Mouse (Mus musculus) CH12.LX (cell line): ENCODE measurements at regions not wholly inside any gene's neighbourhood (a gene's known extent, or its start where the extent isn't known, plus 50 kb on each side); places are given as distances from the start of the nearest gene placed in this dataset.

Experiments
- DNase-seq: peaks from one replicate; pipeline ENCODE4 v3.0.0-alpha.2; 2013; ENCODE audit errors: extremely low read depth
- H3K27ac ChIP-seq: 2 replicates; pipeline ENCODE4 v1.5.1; 2012; ENCODE audit warnings: low read depth, mild to moderate bottlenecking, control low read depth, moderate library complexity; ENCODE audit not compliant: insufficient read depth
- H3K27me3 ChIP-seq: replicated peaks from 2 replicates; pipeline ENCODE3; 2012; ENCODE audit warnings: inconsistent platforms
- H3K36me3 ChIP-seq, 2 experiments: replicated peaks in 1 of 2; 2 replicates each; pipeline versions ENCODE3 to v1.6.1; 2012; ENCODE audit warnings: inconsistent platforms in 1 of 2, low read length in 1 of 2, mild to moderate bottlenecking in 1 of 2, mixed read lengths in 1 of 2, moderate library complexity in 1 of 2; ENCODE audit not compliant: control insufficient read depth in 1 of 2, insufficient read depth in 1 of 2
- H3K4me1 ChIP-seq, 2 experiments: 2 replicates each; pipeline ENCODE4 v1.6.1; 2012; ENCODE audit warnings: inconsistent platforms in 1 of 2, moderate library complexity in 1 of 2; ENCODE audit not compliant: insufficient read depth in 2 of 2, control insufficient read depth in 1 of 2
- H3K4me2 ChIP-seq: 2 replicates; pipeline ENCODE4 v1.6.1; 2012; ENCODE audit warnings: low read depth, mild to moderate bottlenecking, control low read depth; ENCODE audit not compliant: poor library complexity, insufficient read depth, severe bottlenecking
- H3K4me3 ChIP-seq, 3 experiments: fragments of 150-350 bp in 1 of 3; sonication (generic) in 1 of 3; replicated peaks in 1 of 3; 2 replicates each; pipeline versions ENCODE3 to v1.5.1; 2011 to 2012; ENCODE audit warnings: low read depth in 2 of 3, low read length in 2 of 3, mild to moderate bottlenecking in 2 of 3, moderate library complexity in 2 of 3, control low read depth in 1 of 3, improper control_type of control experiment in 1 of 3, inconsistent platforms in 1 of 3, mixed read lengths in 1 of 3; ENCODE audit not compliant: poor library complexity in 1 of 3
- H3K79me2 ChIP-seq: replicated peaks from 2 replicates; pipeline ENCODE4 v1.6.1; 2012; ENCODE audit warnings: mild to moderate bottlenecking, moderate library complexity; ENCODE audit not compliant: control insufficient read depth, poor library complexity, insufficient read depth, severe bottlenecking; ENCODE audit errors: extremely low read depth
- H3K9ac ChIP-seq: 2 replicates; pipeline ENCODE4 v1.6.1; 2012; ENCODE audit warnings: low read depth, mild to moderate bottlenecking, control low read depth, moderate library complexity; ENCODE audit not compliant: insufficient read depth
- H3K9me3 ChIP-seq: replicated peaks from 2 replicates; pipeline ENCODE3; 2012; ENCODE audit warnings: low read length, inconsistent platforms, mixed read lengths
- CHD1 ChIP-seq: IDR thresholded peaks from 2 replicates; pipeline ENCODE4 v1.6.1; 2012; ENCODE audit warnings: low read depth, low read length, improper control_type of control experiment, inconsistent platforms
- CTCF ChIP-seq, 2 experiments: IDR thresholded peaks in 1 of 2; conservative IDR thresholded peaks in 1 of 2; 2 replicates each; pipeline ENCODE4 v1.5.1; 2011 to 2012; ENCODE audit warnings: low read depth in 2 of 2, low read length in 2 of 2, improper control_type of control experiment in 1 of 2, inconsistent platforms in 1 of 2, mild to moderate bottlenecking in 1 of 2, moderate library complexity in 1 of 2
- E2F4 ChIP-seq: IDR thresholded peaks from 2 replicates; pipeline ENCODE4 v1.6.1; 2011; ENCODE audit warnings: low read depth, low read length, improper control_type of control experiment; ENCODE audit not compliant: insufficient replicate concordance
- EP300 ChIP-seq: IDR thresholded peaks from 2 replicates; pipeline ENCODE4 v1.6.1; 2011; ENCODE audit warnings: low read length, improper control_type of control experiment
- HCFC1 ChIP-seq: IDR thresholded peaks from 2 replicates; pipeline ENCODE4 v1.6.1; 2012; ENCODE audit warnings: low read depth, mild to moderate bottlenecking, inconsistent platforms, low read length, improper control_type of control experiment
- KAT2A ChIP-seq: IDR thresholded peaks from 2 replicates; pipeline ENCODE4 v1.6.1; 2012; ENCODE audit warnings: low read length, improper control_type of control experiment, inconsistent platforms; ENCODE audit not compliant: insufficient replicate concordance
- NELFE ChIP-seq: IDR thresholded peaks from 2 replicates; pipeline ENCODE4 v1.6.1; 2011; ENCODE audit warnings: low read depth, low read length, improper control_type of control experiment
- NRF1 ChIP-seq: IDR thresholded peaks from 2 replicates; pipeline ENCODE4 v1.6.1; 2014; ENCODE audit warnings: low read depth, mild to moderate bottlenecking, inconsistent platforms, low read length, improper control_type of control experiment, moderate library complexity
- POLR2A ChIP-seq: IDR thresholded peaks from 2 replicates; pipeline ENCODE4 v1.6.1; 2011; ENCODE audit warnings: low read depth, mild to moderate bottlenecking, improper control_type of control experiment, low read length
- RCOR1 ChIP-seq: conservative IDR thresholded peaks from 2 replicates; pipeline ENCODE4 v1.6.1; 2012; ENCODE audit warnings: low read depth, mild to moderate bottlenecking, inconsistent platforms, low read length, improper control_type of control experiment
- SIN3A ChIP-seq: IDR thresholded peaks from 2 replicates; pipeline ENCODE4 v1.6.1; 2012; ENCODE audit warnings: low read length, improper control_type of control experiment, inconsistent platforms
- SMC3 ChIP-seq: IDR thresholded peaks from 2 replicates; pipeline ENCODE4 v1.6.1; 2011; ENCODE audit warnings: low read depth, low read length, improper control_type of control experiment
- TBP ChIP-seq: conservative IDR thresholded peaks from 2 replicates; pipeline ENCODE4 v1.6.1; 2011; ENCODE audit warnings: low read depth, low read length, improper control_type of control experiment
- UBTF ChIP-seq: IDR thresholded peaks from 2 replicates; pipeline ENCODE4 v1.6.1; 2012; ENCODE audit warnings: low read depth, mild to moderate bottlenecking, inconsistent platforms, low read length, improper control_type of control experiment, moderate library complexity
- USF1 ChIP-seq: IDR thresholded peaks from 2 replicates; pipeline ENCODE4 v1.6.1; 2014; ENCODE audit warnings: low read depth, mild to moderate bottlenecking, inconsistent platforms, low read length, improper control_type of control experiment
- ZNF384 ChIP-seq: IDR thresholded peaks from 2 replicates; pipeline ENCODE4 v1.6.1; 2012; ENCODE audit warnings: low read depth, low read length, improper control_type of control experiment, inconsistent platforms
- dilution Hi-C: fragments of 300-500 bp; cut with MboI; formaldehyde crosslinking; loops from 2 replicates; pipeline ENCODE4 v1.14.3; 2020; ENCODE audit warnings: low sequenced_read_pairs; ENCODE audit not compliant: extremely low pct_unique_long_range_greater_than_20kb, extremely low pct_ligation_motif_present
- in situ Hi-C: fragments of 300-500 bp; cut with MboI; formaldehyde crosslinking; loops from 3 replicates; pipeline ENCODE4 v1.14.3; 2019; ENCODE audit warnings: low sequenced_read_pairs, low pct_ligation_motif_present, low pct_unique_long_range_greater_than_20kb, mixed read lengths

DNA sequence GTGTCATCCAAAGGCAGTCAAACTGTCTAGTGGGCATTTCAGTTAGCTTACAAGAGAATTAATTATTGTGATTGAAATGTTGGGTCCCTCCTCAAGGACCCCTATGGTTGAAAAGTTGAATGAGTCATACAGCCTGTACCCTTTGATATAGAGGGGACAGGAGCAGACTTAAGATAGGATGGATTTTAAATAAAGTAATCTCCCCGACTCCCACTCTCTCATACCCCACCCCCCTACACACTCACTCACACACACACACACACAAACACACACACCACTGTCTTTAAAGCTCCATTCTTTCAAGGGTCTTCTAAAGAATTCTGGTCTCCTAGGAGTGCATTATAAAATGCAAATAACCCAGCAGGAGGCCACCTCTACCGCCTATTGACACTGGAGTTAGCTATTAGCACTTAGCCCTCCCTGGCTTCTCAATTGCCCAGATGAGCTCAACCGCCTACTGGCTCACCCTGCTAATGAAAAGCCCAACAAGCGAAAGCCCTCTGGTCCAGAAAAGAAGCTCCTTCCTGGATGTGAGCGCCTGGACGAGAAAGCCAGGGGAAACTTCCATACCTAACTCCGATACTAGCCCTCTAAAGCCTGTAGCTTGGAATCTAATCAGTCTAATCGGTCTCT, 236.3 kb upstream of the Rgma start:
- no peak overlapping the region for H3K27ac ChIP-seq
- no peaks in the 10 kb centered on the region for H3K79me2 ChIP-seq
- no peak for DNase-seq
- dilution Hi-C loops (no loop called here), in situ Hi-C loops (no loop called here)
- H3K4me3 ChIP-seq, result no peak overlapping the region
- no peaks in the 10 kb centered on the region for H3K36me3 ChIP-seq
- no peak overlapping the region for H3K4me2 ChIP-seq
- H3K27me3 ChIP-seq, result no peaks in the 10 kb centered on the region
- no peaks in the 10 kb centered on the region for H3K4me1 ChIP-seq
- H3K9me3 ChIP-seq, result no peaks in the 10 kb centered on the region
- H3K9ac ChIP-seq, result no peak overlapping the region
- TF ChIP-seq CTCF (conservative IDR thresholded peaks at IDR 0.05 in 1 of 2, IDR thresholded peaks at IDR 0.05 in 1 of 2; ENCODE audit: low read depth in 2 of 2, low read length in 2 of 2) (no peak), USF1 (no peak), EP300 (no peak), NELFE (no peak), NRF1 (no peak), SIN3A (no peak), HCFC1 (no peak)

DNA sequence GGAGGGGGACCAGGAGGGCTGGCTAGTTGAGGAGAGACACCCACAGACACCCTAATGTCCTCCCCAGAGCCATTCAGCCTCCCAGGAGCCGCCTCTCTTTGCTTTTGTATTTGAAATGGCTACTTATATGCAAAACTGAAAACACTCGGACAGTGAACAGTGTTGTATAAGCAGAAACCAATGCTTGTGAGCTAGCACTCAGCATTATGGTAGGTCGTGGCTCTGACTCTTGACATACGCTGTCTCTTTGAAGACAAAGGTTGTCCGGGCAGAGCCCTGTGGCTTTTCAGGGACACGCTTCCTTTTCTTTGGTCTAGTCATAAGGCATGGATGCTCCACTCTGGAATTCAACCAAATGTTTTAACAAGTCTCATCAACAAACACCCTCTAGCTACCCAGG, 235.4 kb upstream of the Rgma start:
- dilution Hi-C loops, result no loop called here
- Histone ChIP-seq H3K79me2 (no peaks in the 10 kb centered on the region), H3K27me3 (no peaks in the 10 kb centered on the region), H3K4me1 (no peaks in the 10 kb centered on the region), H3K4me3 (no peak overlapping the region), H3K9ac (no peak overlapping the region), H3K4me2 (no peak overlapping the region), H3K36me3 (no peaks in the 10 kb centered on the region)
- no peak for DNase-seq
- in situ Hi-C loops, result no loop called here
- TF ChIP-seq SMC3 (no peak), E2F4 (no peak), RCOR1 (no peak), POLR2A (no peak)
- TF ChIP-seq, all 38 proteins: peak for 0
- no peaks in the 10 kb centered on the region for H3K9me3 ChIP-seq
- no peak overlapping the region for H3K27ac ChIP-seq

DNA sequence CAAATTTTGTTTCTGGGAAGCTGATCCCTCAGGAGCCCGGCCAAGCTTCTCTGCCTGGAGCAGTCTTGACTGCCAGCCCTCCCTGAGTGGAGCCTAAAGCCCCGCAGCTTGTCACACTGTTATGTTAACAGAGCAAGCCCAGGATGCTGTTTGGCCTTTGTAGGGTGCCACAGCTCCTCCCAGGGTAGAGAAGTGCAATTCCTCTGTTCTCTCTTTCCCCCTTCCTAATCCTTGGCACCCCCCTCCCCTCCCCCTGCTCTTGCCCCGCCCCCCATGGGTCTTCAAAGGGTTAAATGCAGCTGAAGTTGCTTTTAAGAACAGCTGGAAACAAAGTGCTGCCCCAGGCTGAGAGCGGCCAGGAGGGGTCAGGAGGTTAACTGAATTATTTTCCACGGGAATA, 234.1 kb upstream of the Rgma start:
- Histone ChIP-seq H3K4me3 (no peak overlapping the region), H3K9ac (no peak overlapping the region), H3K27me3 (no peaks in the 10 kb centered on the region), H3K27ac (no peak overlapping the region), H3K36me3 (no peaks in the 10 kb centered on the region), H3K9me3 (no peaks in the 10 kb centered on the region), H3K79me2 (no peaks in the 10 kb centered on the region), H3K4me2 (no peak overlapping the region), H3K4me1 (no peaks in the 10 kb centered on the region)
- DNase-seq, result no peak
- dilution Hi-C loops (no loop called here), in situ Hi-C loops (no loop called here)
- no peak for TF ChIP-seq ZNF384
- no peak for TF ChIP-seq SMC3
- TF ChIP-seq CHD1, result no peak
- no peak for TF ChIP-seq TBP
- no peak for TF ChIP-seq EP300
- TF ChIP-seq KAT2A, result no peak
- TF ChIP-seq UBTF, result no peak
